Mouse (Mus musculus): ENCODE measurements around the gene Cygb.
"Not testable (repeated sequence)": the region's sequence is repeated elsewhere in the genome, so short reads cannot be mapped to it uniquely, and the experiment has no call there.

Cygb gene

GRCm38 (mm10) chr11:116674616-116675379 is 20.7 kb upstream of the Cygb start:
- DNase-seq (ENCODE audit: low read depth, low spot score), result no peak

GRCm38 (mm10) chr11:116673410-116673809 is 19.3 kb upstream of the Cygb start:
- no peak for DNase-seq (ENCODE audit: low read depth, low spot score)

- peak; percentile 41 for DNase-seq (ENCODE audit: low read depth, low spot score)
These were observed 18.5 kb upstream of the Cygb start for GRCm38 (mm10) chr11:116672595-116672994.

- no peak for DNase-seq (ENCODE audit: low read depth, low spot score)
These were observed 17.8 kb upstream of the Cygb start for GRCm38 (mm10) chr11:116671845-116672434.

- peak; percentile 99 for DNase-seq (ENCODE audit: low read depth, low spot score)
These were observed 17.2 kb upstream of the Cygb start for GRCm38 (mm10) chr11:116671112-116671844.

- DNase-seq (ENCODE audit: low read depth, low spot score), result no peak
These were observed 16.3 kb upstream of the Cygb start for GRCm38 (mm10) chr11:116670386-116670785.

- DNase-seq (ENCODE audit: low read depth, low spot score), result peak; percentile 78
These were observed 15.8 kb upstream of the Cygb start for GRCm38 (mm10) chr11:116669787-116670365.

GRCm38 (mm10) chr11:116669316-116669715 is 15.2 kb upstream of the Cygb start:
- DNase-seq (ENCODE audit: low read depth, low spot score), result no peak

- no peak for DNase-seq (ENCODE audit: low read depth, low spot score)
These were observed 14.7 kb upstream of the Cygb start for GRCm38 (mm10) chr11:116668839-116669238.

- no peak for DNase-seq (ENCODE audit: low read depth, low spot score)
These were observed 14.3 kb upstream of the Cygb start for GRCm38 (mm10) chr11:116668381-116668825.

GRCm38 (mm10) chr11:116667930-116668329 is 13.8 kb upstream of the Cygb start:
- DNase-seq (ENCODE audit: low read depth, low spot score), result no peak

GRCm38 (mm10) chr11:116667012-116667411 is 12.9 kb upstream of the Cygb start:
- DNase-seq (ENCODE audit: low read depth, low spot score), result not testable (repeated sequence)

- no peak for DNase-seq (ENCODE audit: low read depth, low spot score)
These were observed 12.5 kb upstream of the Cygb start for GRCm38 (mm10) chr11:116666566-116666965.

GRCm38 (mm10) chr11:116665289-116665688 is 11.2 kb upstream of the Cygb start:
- DNase-seq (ENCODE audit: low read depth, low spot score), result no peak

- DNase-seq (ENCODE audit: low read depth, low spot score), result no peak
These were observed 7.8 kb upstream of the Cygb start for GRCm38 (mm10) chr11:116661948-116662377.

- no peak for DNase-seq (ENCODE audit: low read depth, low spot score)
These were observed 7.3 kb upstream of the Cygb start for GRCm38 (mm10) chr11:116661291-116661947.

- no peak for DNase-seq (ENCODE audit: low read depth, low spot score)
These were observed 6.1 kb upstream of the Cygb start for GRCm38 (mm10) chr11:116660181-116660580.

GRCm38 (mm10) chr11:116659027-116659621 is 5.0 kb upstream of the Cygb start:
- no peak for DNase-seq (ENCODE audit: low read depth, low spot score)

GRCm38 (mm10) chr11:116658238-116658637 is 4.1 kb upstream of the Cygb start:
- DNase-seq (ENCODE audit: low read depth, low spot score), result no peak

GRCm38 (mm10) chr11:116657311-116658223 is 3.5 kb upstream of the Cygb start:
- peak; percentile 88 for DNase-seq (ENCODE audit: low read depth, low spot score)
